Comparison of ENCODE assay signal across 21 mouse cellular contexts in genomic region chr9:30209806-30210205, GRCm38 (mm10).
DNase-seq lines count a peak whose midpoint lies in the region; ATAC-seq lines count a peak whose summit lies in the region.
"Had no signal": no experiment of that assay in that cellular context is flagged by ENCODE, and none has a peak within 500 bp of the region (broad histone marks: within the 10 kb centered on the region; RNA-seq: fewer than 3 reads in every experiment).

No protein-coding gene starts in this region.

- no peaks in the 10 kb centered on the region for H3K36me3 ChIP-seq in hindbrain, embryonic 10.5 days
- no peaks in the 10 kb centered on the region for H3K36me3 ChIP-seq in hindbrain, embryonic 12.5 days
- H3K36me3 ChIP-seq in midbrain, embryonic 16.5 days (ENCODE audit: control insufficient read depth, insufficient read depth, low read length) = no peaks in the 10 kb centered on the region
- H3K36me3 ChIP-seq in midbrain, embryonic 11.5 days (ENCODE audit: control insufficient read depth, insufficient read depth, low read length) = no peaks in the 10 kb centered on the region
- no peaks in the 10 kb centered on the region for H3K36me3 ChIP-seq in embryonic facial prominence, embryonic 11.5 days (replicated peaks; ENCODE audit: control insufficient read depth, insufficient read depth, low read depth, low read length)
- H3K36me3 ChIP-seq: forebrain, embryonic 12.5 days; G1E; heart, embryonic 13.5 days; limb, embryonic 15.5 days; liver, embryonic 15.5 days; midbrain, embryonic 15.5 days had no signal

- no peak overlapping the region for H3K9ac ChIP-seq in hindbrain, embryonic 12.5 days
- no peak overlapping the region for H3K9ac ChIP-seq in midbrain, embryonic 16.5 days (ENCODE audit: low read depth, low read length)
- H3K9ac ChIP-seq in midbrain, embryonic 11.5 days (ENCODE audit: low read length) = no peak overlapping the region
- H3K9ac ChIP-seq in embryonic facial prominence, embryonic 11.5 days (replicated peaks; ENCODE audit: low read length) = no peak overlapping the region
- H3K9ac ChIP-seq: forebrain, embryonic 12.5 days; heart, embryonic 13.5 days; limb, embryonic 15.5 days; liver, embryonic 15.5 days; midbrain, embryonic 15.5 days had no signal

- peaks cover 13% of the 10 kb centered on the region for H3K4me1 ChIP-seq in hindbrain, embryonic 10.5 days (replicated peaks)
- peaks cover 14% of the 10 kb centered on the region for H3K4me1 ChIP-seq in hindbrain, embryonic 12.5 days
- 0 out of 2 replicates have a peak, but pooled peaks cover 6% of the 10 kb centered on the region for H3K4me1 ChIP-seq in midbrain, embryonic 16.5 days (ENCODE audit: control insufficient read depth, insufficient read depth, low read length)
- H3K4me1 ChIP-seq in midbrain, embryonic 11.5 days (ENCODE audit: control insufficient read depth, insufficient read depth, low read length) = no peaks in the 10 kb centered on the region
- no peaks in the 10 kb centered on the region; the same call in 1 of the 2 replicates for H3K4me1 ChIP-seq in embryonic facial prominence, embryonic 11.5 days (ENCODE audit: control insufficient read depth, insufficient read depth, low read length)
- H3K4me1 ChIP-seq: forebrain, embryonic 12.5 days; heart, embryonic 13.5 days; liver, embryonic 15.5 days had no signal

- WGBS in hindbrain, embryonic 10.5 days = 13% methylated on average over 1 of the region's 1 CpGs
- 17% methylated on average over 1 of the region's 1 CpGs for WGBS in hindbrain, embryonic 12.5 days
- 26% methylated on average over 1 of the region's 1 CpGs for WGBS in midbrain, embryonic 16.5 days
- WGBS in midbrain, embryonic 11.5 days = 27% methylated on average over 1 of the region's 1 CpGs
- 21% methylated on average over 1 of the region's 1 CpGs for WGBS in embryonic facial prominence, embryonic 11.5 days

- peak overlapping the region; percentile 62 for H3K27ac ChIP-seq in hindbrain, embryonic 10.5 days
- H3K27ac ChIP-seq in hindbrain, embryonic 12.5 days = no peak overlapping the region
- 0 out of 2 replicates have a peak overlapping the region, but pooled peaks have one; percentile 15 for H3K27ac ChIP-seq in midbrain, embryonic 16.5 days (ENCODE audit: low read length)
- H3K27ac ChIP-seq in midbrain, embryonic 11.5 days (ENCODE audit: low read depth, low read length) = no peak overlapping the region
- no peak overlapping the region for H3K27ac ChIP-seq in embryonic facial prominence, embryonic 11.5 days (replicated peaks; ENCODE audit: low read depth, low read length)
- H3K27ac ChIP-seq: forebrain, embryonic 12.5 days; heart, embryonic 13.5 days; limb, embryonic 15.5 days; liver, embryonic 15.5 days; macrophage; midbrain, embryonic 15.5 days had no signal

- no peak overlapping the region for H3K4me2 ChIP-seq in hindbrain, embryonic 12.5 days (replicated peaks)
- no peak overlapping the region for H3K4me2 ChIP-seq in midbrain, embryonic 16.5 days (ENCODE audit: low read length)
- H3K4me2 ChIP-seq in midbrain, embryonic 11.5 days = no peak overlapping the region
- H3K4me2 ChIP-seq in embryonic facial prominence, embryonic 11.5 days (ENCODE audit: low read depth, low read length) = no peak overlapping the region
- H3K4me2 ChIP-seq: forebrain, embryonic 12.5 days; heart, embryonic 13.5 days; limb, embryonic 15.5 days; liver, embryonic 15.5 days; midbrain, embryonic 15.5 days had no signal

- no peaks in the 10 kb centered on the region for H3K27me3 ChIP-seq in hindbrain, embryonic 10.5 days (ENCODE audit: insufficient read depth, poor library complexity, severe bottlenecking)
- H3K27me3 ChIP-seq in hindbrain, embryonic 12.5 days = no peaks in the 10 kb centered on the region
- H3K27me3 ChIP-seq in midbrain, embryonic 16.5 days (ENCODE audit: control insufficient read depth, insufficient read depth, low read depth, low read length) = no peaks in the 10 kb centered on the region
- no peaks in the 10 kb centered on the region for H3K27me3 ChIP-seq in midbrain, embryonic 11.5 days (ENCODE audit: control insufficient read depth, insufficient read depth, low read length)
- no peaks in the 10 kb centered on the region for H3K27me3 ChIP-seq in embryonic facial prominence, embryonic 11.5 days (ENCODE audit: control insufficient read depth, insufficient read depth, low read length)
- H3K27me3 ChIP-seq: forebrain, embryonic 12.5 days; heart, embryonic 13.5 days; limb, embryonic 15.5 days; liver, embryonic 15.5 days; midbrain, embryonic 15.5 days had no signal

- no peak overlapping the region for H3K4me3 ChIP-seq in hindbrain, embryonic 10.5 days
- H3K4me3 ChIP-seq in hindbrain, embryonic 12.5 days = no peak overlapping the region
- H3K4me3 ChIP-seq in midbrain, embryonic 16.5 days (ENCODE audit: low read depth, low read length) = no peak overlapping the region
- H3K4me3 ChIP-seq in midbrain, embryonic 11.5 days (ENCODE audit: low read depth, low read length) = no peak overlapping the region
- no peak overlapping the region for H3K4me3 ChIP-seq in embryonic facial prominence, embryonic 11.5 days (ENCODE audit: low read depth, low read length)
- H3K4me3 ChIP-seq: forebrain, embryonic 12.5 days; heart, embryonic 13.5 days; limb, embryonic 15.5 days; liver, embryonic 15.5 days; midbrain, embryonic 15.5 days had no signal

- no peak for ATAC-seq in hindbrain, embryonic 12.5 days (ENCODE audit: low FRiP score)
- ATAC-seq in midbrain, embryonic 16.5 days = no peak
- no peak for ATAC-seq in midbrain, embryonic 11.5 days (ENCODE audit: low FRiP score)
- ATAC-seq in embryonic facial prominence, embryonic 11.5 days (replicated peaks; ENCODE audit: insufficient number of reproducible peaks, low FRiP score, low TSS enrichment, low read depth) = no peak
- ATAC-seq: midbrain, embryonic 15.5 days had no signal

- intact Hi-C loops in heart, postnatal 36 days (cut with DNase I) = no loop called here

- H3K9me3 ChIP-seq in hindbrain, embryonic 10.5 days = no peaks in the 10 kb centered on the region
- no peaks in the 10 kb centered on the region for H3K9me3 ChIP-seq in hindbrain, embryonic 12.5 days (replicated peaks)
- H3K9me3 ChIP-seq in midbrain, embryonic 16.5 days (replicated peaks; ENCODE audit: control insufficient read depth, low read length, poor library complexity, severe bottlenecking) = no peaks in the 10 kb centered on the region
- no peaks in the 10 kb centered on the region for H3K9me3 ChIP-seq in midbrain, embryonic 11.5 days (ENCODE audit: control insufficient read depth, low read length)
- no peaks in the 10 kb centered on the region for H3K9me3 ChIP-seq in embryonic facial prominence, embryonic 11.5 days (replicated peaks; ENCODE audit: control insufficient read depth, low read length)
- H3K9me3 ChIP-seq: forebrain, embryonic 12.5 days; heart, embryonic 13.5 days; limb, embryonic 15.5 days; liver, embryonic 15.5 days; midbrain, embryonic 15.5 days had no signal

- peak; percentile 29 for DNase-seq in hindbrain, embryonic 10.5 days (ENCODE audit: low spot score)
- no peak for DNase-seq in midbrain, embryonic 11.5 days (ENCODE audit: low spot score, missing footprints)
- DNase-seq in embryonic facial prominence, embryonic 11.5 days (ENCODE audit: low spot score) = peak; percentile 54
- no peak for DNase-seq in heart, postnatal 36 days
- no peak for DNase-seq in testis, postnatal 14 days (ENCODE audit: low spot score)
- DNase-seq: adrenal gland, postnatal 25 days; cerebellum, adult 2 months; cerebellum, postnatal 36 days; gastrocnemius, postnatal 10 days; heart, adult 11 months; kidney, adult 9 months; thymus, postnatal 25 days had no signal

Comparison
In these comparisons a context has a peak if more than half of its experiments do, and no peak if none do; other contexts are left out.
1. H3K27ac ChIP-seq: peak in hindbrain, embryonic 10.5 days (single experiment) and midbrain, embryonic 16.5 days (single experiment); none in hindbrain, embryonic 12.5 days (single experiment), midbrain, embryonic 11.5 days (single experiment) and embryonic facial prominence, embryonic 11.5 days (single experiment).
2. DNase-seq: peak in hindbrain, embryonic 10.5 days (single experiment) and embryonic facial prominence, embryonic 11.5 days (single experiment); none in midbrain, embryonic 11.5 days (single experiment), heart, postnatal 36 days (0 of 2) and testis, postnatal 14 days (single experiment).